Mouse (Mus musculus) CD4-positive, CD25-positive, alpha-beta regulatory T cell, adult 2 months (primary cell): ENCODE results near the gene Topbp1.

ENCODE experiments used
- DNase-seq: peaks from one replicate; pipeline ENCODE4 v3.0.0-alpha.2; 2012; ENCODE audit warnings: low read depth, low spot score

The Topbp1 gene

DNA sequence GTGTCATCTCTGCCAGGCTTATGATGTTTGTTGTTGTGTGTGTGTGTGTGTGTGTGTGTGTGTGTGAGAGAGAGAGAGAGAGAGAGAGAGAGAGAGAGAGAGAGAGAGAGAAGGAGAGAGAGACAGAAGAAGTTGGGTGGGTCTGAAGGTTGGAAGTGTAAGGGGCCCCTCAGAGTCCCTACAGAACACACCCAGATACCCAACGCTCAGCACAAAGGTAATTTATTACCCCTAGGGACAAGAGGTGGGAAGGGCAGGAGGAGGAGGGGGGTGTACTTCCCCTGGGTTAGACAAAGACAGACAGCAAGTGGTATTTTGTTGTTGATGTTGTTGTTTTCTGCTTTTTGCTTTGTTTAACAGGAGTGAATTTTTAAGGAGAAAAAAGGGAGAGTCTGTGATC is 80.6 kb downstream of the Topbp1 start:
- DNase-seq = no peak

DNA sequence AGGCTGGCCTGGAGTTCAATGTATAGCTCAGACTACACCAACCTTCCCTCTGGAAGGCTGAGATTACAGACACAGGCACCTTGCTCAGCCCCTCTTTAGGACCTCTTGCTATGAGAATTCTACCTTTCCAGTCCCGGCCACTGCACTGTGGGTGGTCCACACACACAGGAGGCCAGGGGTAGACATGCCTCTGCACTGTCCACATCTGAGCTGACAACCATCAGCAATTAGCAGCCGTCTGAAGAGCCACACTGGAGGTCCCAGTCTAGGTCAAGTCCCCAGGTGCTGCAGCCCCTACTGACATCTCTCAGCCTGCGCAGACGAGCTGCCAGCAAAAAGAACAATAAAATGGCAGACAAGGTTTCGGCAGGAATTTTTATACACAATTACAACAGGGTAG is 81.6 kb downstream of the Topbp1 start:
- no peak for DNase-seq

- no peak for DNase-seq
Measured at GRCm38 (mm10) chr9:103387011-103387653, 82.1 kb downstream of the Topbp1 start.

DNA sequence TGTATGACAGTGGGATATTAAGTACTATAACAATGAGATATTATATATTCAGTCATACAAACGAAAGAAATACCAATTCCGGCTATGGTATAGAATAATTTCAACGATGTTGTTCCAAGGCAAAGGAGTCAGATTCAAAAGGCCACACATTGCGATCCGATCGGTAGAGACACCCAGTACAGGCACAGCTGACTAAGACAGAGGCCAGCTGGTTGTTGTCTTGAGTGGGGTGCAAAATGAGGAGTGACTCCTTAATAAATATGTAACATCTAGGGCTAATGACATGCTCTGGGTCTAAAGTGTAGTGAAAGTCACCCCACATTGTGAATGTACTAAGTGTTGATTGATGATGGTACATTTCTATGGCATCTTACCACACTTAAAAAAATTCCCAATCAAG is 84.2 kb downstream of the Topbp1 start:
- no peak for DNase-seq

- no peak for DNase-seq
Measured at GRCm38 (mm10) chr9:103391796-103392372, 86.9 kb downstream of the Topbp1 start.

DNA sequence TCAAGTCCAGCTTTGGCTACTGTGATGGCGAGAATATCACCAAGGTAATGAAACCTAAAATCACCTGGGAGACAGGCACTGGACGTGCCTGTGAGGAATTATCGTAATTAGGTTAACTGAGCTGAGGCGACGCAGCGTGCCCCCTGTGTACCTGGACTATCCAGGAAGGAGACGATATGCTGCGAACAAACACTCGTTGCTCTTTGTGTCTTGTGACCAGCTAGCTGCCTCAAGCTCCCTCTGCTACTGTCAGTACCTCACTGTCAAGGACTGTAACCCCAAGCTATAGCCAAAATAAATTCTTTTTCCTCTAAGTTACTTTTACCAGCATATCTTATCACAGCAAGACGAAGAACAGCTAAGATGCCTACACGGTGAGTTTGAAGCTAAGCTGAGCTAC is 88.2 kb downstream of the Topbp1 start:
- DNase-seq = no peak

- no peak for DNase-seq
Measured at GRCm38 (mm10) chr9:103398509-103399157, 93.6 kb downstream of the Topbp1 start.
